Mouse (Mus musculus): ENCODE measurements around the gene Odf4. TPM values are rescaled to one million over a fixed set of nuclear protein-coding genes. Genes with fewer than 3 reads are reported as not detected.
"Not testable (repeated sequence)": the region's sequence is repeated elsewhere in the genome, so short reads cannot be mapped to it uniquely, and the experiment has no call there.

The Odf4 gene
- polyA plus RNA-seq, 1 experiment: 1.2 TPM

DNA sequence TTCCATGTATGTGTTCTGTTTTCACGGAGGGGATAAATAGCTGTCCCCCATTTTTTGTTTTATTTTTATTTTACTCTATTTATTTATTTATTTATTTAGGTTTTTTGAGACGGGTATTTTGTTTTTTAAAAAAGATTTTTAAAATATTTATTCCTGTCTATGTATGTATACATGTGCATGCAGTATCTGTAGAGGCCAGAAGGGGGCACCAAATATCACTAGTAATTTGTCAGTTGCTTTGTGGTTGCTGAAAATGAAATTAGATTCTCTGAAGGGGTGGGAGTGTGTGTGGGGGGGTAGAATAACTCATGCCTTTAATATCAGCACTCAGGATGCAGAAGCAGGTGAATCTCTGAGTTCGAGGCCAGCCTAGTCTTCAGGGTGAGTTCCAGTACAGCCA, 39.0 kb upstream of the Odf4 start:
- Histone ChIP-seq H3K27ac (ENCODE audit: insufficient read depth, low read length) (no peak overlapping the region), H3K4me1 (ENCODE audit: control insufficient read depth, insufficient read depth, low read length) (peaks cover 5% of the 10 kb centered on the region), H3K4me3 (ENCODE audit: insufficient read depth, low read length) (no peak overlapping the region)
- TF ChIP-seq CTCF (IDR thresholded peaks at IDR 0.05; ENCODE audit: extremely low read depth, insufficient read depth, low read length) (no peak), POLR2A (IDR thresholded peaks at IDR 0.05; ENCODE audit: extremely low read depth, insufficient read depth, low read length) (no peak)

DNA sequence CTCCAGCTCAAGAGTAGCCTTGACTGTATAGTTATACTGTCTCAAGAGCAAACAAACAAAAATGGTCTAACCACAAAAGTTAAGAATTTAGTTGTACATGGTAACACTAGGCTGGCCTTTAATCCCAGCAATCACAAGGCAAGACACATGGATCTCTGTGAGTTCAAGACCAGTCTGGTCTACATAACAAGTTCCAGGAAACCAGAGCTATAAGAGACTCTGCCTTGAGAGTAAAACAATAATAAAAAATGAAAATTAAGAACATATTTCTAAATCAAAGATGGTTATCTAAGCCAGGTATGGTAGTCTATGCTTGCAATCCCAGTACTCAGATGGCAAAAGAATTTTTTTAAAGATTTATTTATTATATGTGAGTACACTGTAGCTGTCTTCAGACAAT, 38.2 kb upstream of the Odf4 start:
- Histone ChIP-seq H3K27ac (ENCODE audit: insufficient read depth, low read length) (no peak overlapping the region), H3K4me1 (ENCODE audit: control insufficient read depth, insufficient read depth, low read length) (peaks cover 5% of the 10 kb centered on the region), H3K4me3 (ENCODE audit: insufficient read depth, low read length) (no peak overlapping the region)
- TF ChIP-seq CTCF (IDR thresholded peaks at IDR 0.05; ENCODE audit: extremely low read depth, insufficient read depth, low read length) (no peak), POLR2A (IDR thresholded peaks at IDR 0.05; ENCODE audit: extremely low read depth, insufficient read depth, low read length) (no peak)

DNA sequence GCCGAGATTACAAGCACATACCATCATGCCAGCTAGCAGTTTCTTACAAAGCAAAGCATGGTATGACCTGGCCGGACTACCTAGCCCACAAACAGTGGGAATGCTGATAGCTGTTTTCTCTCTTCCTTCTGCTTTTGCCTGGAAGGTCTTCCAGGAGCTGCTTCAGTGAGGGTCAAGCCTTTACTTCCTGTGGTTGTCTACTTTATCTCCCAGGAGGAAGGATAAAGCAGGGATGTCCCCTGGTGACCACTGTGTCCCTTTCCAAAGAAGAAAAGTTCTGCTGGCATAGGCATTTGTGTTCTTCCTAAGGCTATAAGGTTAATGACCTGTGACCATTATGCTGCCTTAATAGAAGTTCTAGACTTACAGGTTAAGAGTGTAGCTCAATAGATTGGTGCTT, 36.5 kb upstream of the Odf4 start:
- peaks cover 2% of the 10 kb centered on the region; the same call in 1 of the 2 replicates for H3K4me1 ChIP-seq (ENCODE audit: control insufficient read depth, insufficient read depth, low read length)
- no peak for TF ChIP-seq CTCF (IDR thresholded peaks at IDR 0.05; ENCODE audit: extremely low read depth, insufficient read depth, low read length)
- TF ChIP-seq POLR2A (IDR thresholded peaks at IDR 0.05; ENCODE audit: extremely low read depth, insufficient read depth, low read length): no peak
- H3K27ac ChIP-seq (ENCODE audit: insufficient read depth, low read length): no peak overlapping the region
- no peak overlapping the region for H3K4me3 ChIP-seq (ENCODE audit: insufficient read depth, low read length)

DNA sequence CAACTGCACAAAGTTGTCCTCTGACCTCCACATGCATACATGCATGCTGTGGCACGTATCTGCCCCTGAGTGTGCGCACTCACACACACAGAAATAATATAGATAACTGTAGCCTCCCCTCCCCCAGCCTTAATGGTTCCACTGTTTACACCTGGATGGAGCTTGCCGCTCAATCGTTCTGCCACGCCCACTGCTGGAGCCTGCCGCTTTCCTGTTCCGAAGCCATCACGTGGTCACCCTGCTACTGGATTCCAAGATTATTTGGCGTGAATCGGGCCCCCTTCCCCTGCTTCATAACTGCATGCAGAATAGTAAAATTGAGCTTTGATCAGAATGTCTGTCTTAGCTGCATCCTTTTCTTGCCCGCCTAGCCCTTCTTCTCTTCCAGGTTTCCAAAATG, 35.3 kb upstream of the Odf4 start:
- not testable (repeated sequence) for H3K4me1 ChIP-seq (ENCODE audit: control insufficient read depth, insufficient read depth, low read length); H3K4me3 ChIP-seq (ENCODE audit: insufficient read depth, low read length); H3K27ac ChIP-seq (ENCODE audit: insufficient read depth, low read length)

DNA sequence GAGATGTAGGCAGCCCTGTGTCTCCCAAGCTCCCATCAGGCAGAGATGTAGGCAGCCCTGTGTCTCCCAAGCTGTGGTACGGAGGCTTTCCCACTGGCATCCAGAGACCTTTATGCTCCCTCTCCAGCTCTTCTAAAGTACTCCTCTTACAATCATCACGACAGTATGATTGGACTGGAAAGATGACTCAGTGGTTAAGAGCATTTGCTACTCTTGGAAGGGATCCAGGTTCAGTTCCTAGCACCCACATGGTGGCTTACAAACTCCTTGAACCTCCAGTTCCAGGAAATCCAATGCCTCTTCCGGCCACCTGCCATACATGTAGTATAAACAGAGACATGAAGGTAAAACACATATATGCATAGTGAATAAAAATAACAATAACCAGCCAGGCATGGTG, 34.7 kb upstream of the Odf4 start:
- TF ChIP-seq CTCF (IDR thresholded peaks at IDR 0.05; ENCODE audit: extremely low read depth, insufficient read depth, low read length): no peak
- TF ChIP-seq POLR2A (IDR thresholded peaks at IDR 0.05; ENCODE audit: extremely low read depth, insufficient read depth, low read length): no peak
- no peaks in the 10 kb centered on the region for H3K4me1 ChIP-seq (ENCODE audit: control insufficient read depth, insufficient read depth, low read length)
- no peak overlapping the region for H3K27ac ChIP-seq (ENCODE audit: insufficient read depth, low read length)
- no peak overlapping the region for H3K4me3 ChIP-seq (ENCODE audit: insufficient read depth, low read length)

DNA sequence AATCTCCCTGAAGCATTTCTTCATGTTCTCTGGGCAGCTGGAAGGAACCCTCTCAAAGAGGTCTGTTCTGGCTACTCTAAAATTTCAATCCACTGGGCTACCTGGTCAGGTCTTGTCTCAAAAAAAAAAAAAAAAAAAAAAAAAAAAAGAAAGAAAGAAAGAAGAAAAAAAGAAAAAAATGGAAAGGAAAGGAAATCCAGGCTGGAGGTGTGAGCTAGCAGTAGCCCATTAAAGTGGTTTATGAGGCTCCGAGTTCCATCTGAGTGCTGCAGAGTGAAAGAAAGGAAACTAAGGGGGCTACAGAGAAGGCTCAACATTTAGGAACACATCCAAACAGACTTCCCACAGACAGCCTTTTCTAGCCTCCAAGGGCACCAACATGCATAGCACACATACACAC, 31.1 kb upstream of the Odf4 start:
- Histone ChIP-seq H3K4me1 (ENCODE audit: control insufficient read depth, insufficient read depth, low read length) (peaks cover 4% of the 10 kb centered on the region; the same call in 1 of the 2 replicates), H3K27ac (ENCODE audit: insufficient read depth, low read length) (no peak overlapping the region), H3K4me3 (ENCODE audit: insufficient read depth, low read length) (no peak overlapping the region)
- TF ChIP-seq POLR2A (IDR thresholded peaks at IDR 0.05; ENCODE audit: extremely low read depth, insufficient read depth, low read length) (no peak), CTCF (IDR thresholded peaks at IDR 0.05; ENCODE audit: extremely low read depth, insufficient read depth, low read length) (no peak)

DNA sequence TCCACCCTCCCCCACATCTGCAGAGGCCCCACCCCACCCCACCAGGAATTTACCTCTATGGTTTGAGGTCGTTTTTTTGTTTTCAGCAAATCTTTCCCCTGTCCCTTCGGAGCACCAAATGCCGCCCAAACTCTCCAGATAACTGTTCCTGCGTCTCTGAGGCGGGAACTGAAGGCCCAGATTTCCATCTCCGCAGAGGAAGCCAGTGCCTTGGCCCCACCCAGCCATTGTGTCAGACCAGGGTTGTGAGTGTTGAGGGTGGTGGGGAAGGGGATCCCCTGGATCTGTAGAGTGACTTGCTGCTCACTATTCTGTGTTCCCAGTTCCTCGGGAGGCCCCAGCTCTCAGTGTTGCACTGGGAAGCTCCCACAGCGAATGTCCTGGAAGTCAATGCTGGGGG, 30.4 kb upstream of the Odf4 start, which contains the start of gene Arhgef15:
Arhgef15 (minus strand) TSS at position 173 of the 400 bp plus-strand sequence.
- Histone ChIP-seq H3K4me3 (ENCODE audit: insufficient read depth, low read length) (peak within 1 kb of the TSS; percentile 29), H3K27ac (ENCODE audit: insufficient read depth, low read length) (peak within 1 kb of the TSS; percentile 76; the same call in 1 of the 2 replicates), H3K4me1 (ENCODE audit: control insufficient read depth, insufficient read depth, low read length) (peaks cover 4% of the 10 kb centered on the region; the same call in 1 of the 2 replicates)
- TF ChIP-seq POLR2A (IDR thresholded peaks at IDR 0.05; ENCODE audit: extremely low read depth, insufficient read depth, low read length) (no peak), CTCF (IDR thresholded peaks at IDR 0.05; ENCODE audit: extremely low read depth, insufficient read depth, low read length) (no peak)

DNA sequence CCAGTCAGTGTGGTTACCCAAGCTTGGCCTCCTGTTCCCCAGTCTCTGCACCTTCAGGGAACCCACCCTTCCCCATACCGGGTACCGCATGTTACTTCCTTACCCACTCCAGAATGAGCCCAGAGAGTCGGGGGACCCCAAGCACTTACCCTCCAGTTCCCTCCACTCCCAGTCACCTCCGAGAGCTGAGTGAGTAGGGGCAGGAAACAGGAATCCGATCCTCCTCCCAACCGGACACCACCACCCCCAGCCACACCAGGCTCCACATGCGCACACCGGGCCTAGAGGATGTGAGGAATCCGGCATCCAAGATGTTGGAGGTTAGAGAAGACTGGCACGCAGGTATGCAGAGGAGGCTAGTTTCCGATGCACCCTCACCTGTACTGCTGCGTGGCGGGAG, 29.8 kb upstream of the Odf4 start:
- peaks cover 4% of the 10 kb centered on the region; the same call in 1 of the 2 replicates for H3K4me1 ChIP-seq (ENCODE audit: control insufficient read depth, insufficient read depth, low read length)
- no peak for TF ChIP-seq CTCF (IDR thresholded peaks at IDR 0.05; ENCODE audit: extremely low read depth, insufficient read depth, low read length)
- TF ChIP-seq POLR2A (IDR thresholded peaks at IDR 0.05; ENCODE audit: extremely low read depth, insufficient read depth, low read length): no peak
- 0 out of 2 replicates have a peak overlapping the region, but pooled peaks have one; percentile 13 for H3K27ac ChIP-seq (ENCODE audit: insufficient read depth, low read length)
- H3K4me3 ChIP-seq (ENCODE audit: insufficient read depth, low read length): peak overlapping the region; percentile 29

DNA sequence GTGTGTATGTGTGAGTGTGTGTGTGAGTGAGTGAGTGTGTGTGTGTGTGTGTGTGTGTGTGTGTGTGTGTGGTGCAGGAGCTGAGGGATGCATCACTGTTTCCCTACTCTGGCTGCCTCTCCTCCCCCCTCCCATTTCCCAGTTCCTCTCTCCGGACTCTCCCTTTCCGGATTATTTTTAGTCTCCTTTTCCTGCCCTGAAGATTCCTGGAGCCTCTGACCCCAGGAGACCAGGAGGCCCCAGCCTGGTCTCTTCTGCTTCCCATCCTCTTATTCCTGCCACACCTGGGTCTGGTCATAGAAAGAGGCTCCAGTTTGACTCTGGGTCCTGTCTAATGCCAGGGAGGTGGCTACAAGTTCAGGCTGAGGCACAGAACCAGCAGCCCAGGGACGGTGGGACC, 29.2 kb upstream of the Odf4 start:
- Histone ChIP-seq H3K27ac (ENCODE audit: insufficient read depth, low read length) (peak overlapping the region; percentile 76; the same call in 1 of the 2 replicates), H3K4me1 (ENCODE audit: control insufficient read depth, insufficient read depth, low read length) (peaks cover 4% of the 10 kb centered on the region; the same call in 1 of the 2 replicates), H3K4me3 (ENCODE audit: insufficient read depth, low read length) (0 out of 2 replicates have a peak overlapping the region, but pooled peaks have one; percentile 29)
- TF ChIP-seq POLR2A (IDR thresholded peaks at IDR 0.05; ENCODE audit: extremely low read depth, insufficient read depth, low read length): no peak
- no peak for TF ChIP-seq CTCF (IDR thresholded peaks at IDR 0.05; ENCODE audit: extremely low read depth, insufficient read depth, low read length)

DNA sequence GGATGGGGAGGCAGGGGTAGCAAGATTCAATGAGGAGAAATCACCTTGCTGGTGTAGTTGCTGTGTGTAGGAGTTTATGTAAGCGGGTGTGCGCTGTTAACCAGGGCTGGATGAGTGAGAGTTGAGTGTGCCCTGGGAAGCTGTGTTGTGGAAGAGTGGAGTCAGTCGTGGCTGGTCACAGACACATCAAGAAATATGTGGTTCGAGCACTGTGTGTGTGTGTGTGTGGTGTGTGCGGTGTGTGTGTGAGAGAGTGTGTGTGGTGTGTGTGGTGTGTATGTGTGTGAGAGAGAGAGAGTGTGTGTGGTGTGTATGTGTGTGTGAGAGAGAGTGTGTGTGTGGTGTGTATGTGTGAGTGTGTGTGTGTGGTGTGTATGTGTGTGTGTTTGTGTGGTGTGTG, 28.6 kb upstream of the Odf4 start:
- Histone ChIP-seq H3K4me3 (ENCODE audit: insufficient read depth, low read length) (peak overlapping the region; percentile 29; the same call in 1 of the 2 replicates), H3K4me1 (ENCODE audit: control insufficient read depth, insufficient read depth, low read length) (peaks cover 4% of the 10 kb centered on the region; the same call in 1 of the 2 replicates), H3K27ac (ENCODE audit: insufficient read depth, low read length) (no peak overlapping the region)
- TF ChIP-seq CTCF (IDR thresholded peaks at IDR 0.05; ENCODE audit: extremely low read depth, insufficient read depth, low read length) (no peak), POLR2A (IDR thresholded peaks at IDR 0.05; ENCODE audit: extremely low read depth, insufficient read depth, low read length) (no peak)
